Comparison of ENCODE assay signal across 11 mouse cellular contexts in genomic region chr12:83762706-83763105, GRCm38 (mm10). TPM values are rescaled to one million over a fixed set of nuclear protein-coding genes. Genes with fewer than 3 reads are reported as not detected.
DNase-seq lines count a peak whose midpoint lies in the region; ATAC-seq lines count a peak whose summit lies in the region.
"Had no signal": no experiment of that assay in that cellular context is flagged by ENCODE, and none has a peak within 500 bp of the region (broad histone marks: within the 10 kb centered on the region; RNA-seq: fewer than 3 reads in every experiment).

No protein-coding gene starts in this region.

- H3K27ac ChIP-seq in heart, embryonic 13.5 days (replicated peaks), result no peak overlapping the region
- H3K27ac ChIP-seq in brown adipose tissue, adult 24 weeks (replicated peaks; ENCODE audit: low read depth, low read length), result peak overlapping the region; percentile 17
- H3K27ac ChIP-seq: limb, embryonic 13.5 days had no signal

- H3K9ac ChIP-seq in heart, embryonic 13.5 days, result no peak overlapping the region

- intact Hi-C loops in heart, postnatal 36 days (cut with DNase I), result no loop called here

- no peaks in the 10 kb centered on the region for H3K36me3 ChIP-seq in heart, embryonic 13.5 days
- H3K36me3 ChIP-seq: limb, embryonic 13.5 days had no signal

- peaks cover 26% of the 10 kb centered on the region for H3K4me1 ChIP-seq in heart, embryonic 13.5 days
- H3K4me1 ChIP-seq in brown adipose tissue, adult 24 weeks (ENCODE audit: control insufficient read depth, insufficient read depth, insufficient read length, low read length), result peaks cover 11% of the 10 kb centered on the region

- no peak overlapping the region for H3K4me3 ChIP-seq in heart, embryonic 13.5 days
- peak overlapping the region; percentile 63; the same call in 1 of the 2 replicates for H3K4me3 ChIP-seq in brown adipose tissue, adult 24 weeks (ENCODE audit: insufficient read depth, low read depth, low read length)

- H3K27me3 ChIP-seq in heart, embryonic 13.5 days (replicated peaks), result peaks cover 33% of the 10 kb centered on the region

- no peaks in the 10 kb centered on the region for H3K9me3 ChIP-seq in heart, embryonic 13.5 days
- H3K9me3 ChIP-seq: limb, embryonic 13.5 days had no signal

- WGBS in heart, embryonic 13.5 days, result 47% methylated on average over 4 of the region's 4 CpGs

- peak overlapping the region; percentile 90 for H3K4me2 ChIP-seq in heart, embryonic 13.5 days

- ATAC-seq in heart, embryonic 13.5 days (ENCODE audit: extremely low read depth, insufficient number of reproducible peaks, low FRiP score, low TSS enrichment), result no peak

- DNase-seq in heart, postnatal 36 days, result no peak
- peak; percentile 55 for DNase-seq in CD4-positive helper T cell, adult 2 months (ENCODE audit: low read depth, low spot score)
- DNase-seq in kidney, postnatal 36 days, result peak; percentile 39 to 68
- DNase-seq in adipocyte (ENCODE audit: low spot score), result no peak
- DNase-seq in cerebellum, postnatal 25 days, result no peak
- DNase-seq in thymus, postnatal 10 days (ENCODE audit: low spot score in 2 of 2), result no peak
- DNase-seq: cerebellum, adult 9-10 months; gastrocnemius, postnatal 36 days had no signal

RNA-seq across cellular contexts. Expression of gene Papln, which starts 0.7 kb away (rescaled TPM):
- polyA plus RNA-seq in heart, embryonic 13.5 days (2015; fragmentation: Nextera tagmentation; extraction: Ambion mirVana), result 0.17 and 0.33 TPM in 2 replicates
- 10 to 100 TPM; 10.2 to 11.4 TPM for total RNA-seq in heart, postnatal 36 days (2021)
- 0.59 TPM in 1 of 2 replicates, not detected in the other for polyA plus RNA-seq in brown adipose tissue, adult 24 weeks (2012; ENCODE audit: insufficient read depth, insufficient read length, missing spikeins)

Comparison
In these comparisons a context has a peak if more than half of its experiments do, and no peak if none do; other contexts are left out.
1. DNase-seq: peak in CD4-positive helper T cell, adult 2 months (single experiment) and kidney, postnatal 36 days (2 of 2); none in heart, postnatal 36 days (0 of 2), adipocyte (single experiment), cerebellum, postnatal 25 days (0 of 2) and thymus, postnatal 10 days (0 of 2).